Mouse (Mus musculus) layer of hippocampus, adult 11-12 months (tissue): ENCODE data around the gene B4gat1.
"Not testable (repeated sequence)": the region's sequence is repeated elsewhere in the genome, so short reads cannot be mapped to it uniquely, and the experiment has no call there.

Source experiments
- DNase-seq: peaks from one replicate; pipeline ENCODE4 v3.0.0; 2022; ENCODE audit warnings: low spot score

B4gat1 gene

DNA sequence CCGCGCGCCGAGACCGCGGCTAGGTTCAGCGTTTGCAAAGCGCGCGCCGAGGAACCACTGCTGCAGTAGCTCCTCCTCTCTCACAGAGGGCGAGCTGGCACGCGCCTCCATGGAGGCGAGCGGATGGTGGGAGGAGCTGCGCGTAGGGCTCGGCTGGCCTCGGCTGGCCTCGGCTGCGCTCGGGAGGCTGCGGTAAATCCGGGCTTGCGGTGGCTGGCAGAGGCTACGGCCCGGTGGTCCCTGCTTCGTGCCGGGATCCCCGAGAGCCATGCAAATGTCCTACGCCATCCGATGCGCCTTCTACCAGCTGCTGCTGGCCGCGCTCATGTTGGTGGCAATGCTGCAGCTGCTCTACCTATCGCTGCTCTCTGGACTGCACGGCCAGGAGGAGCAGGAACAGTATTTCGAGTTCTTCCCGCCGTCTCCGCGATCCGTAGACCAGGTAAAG, at the start of gene B4gat1, which contains the start of gene AC124502.3:
B4gat1 (plus strand) TSS at position 118 of the 448 bp plus-strand sequence.
AC124502.3 (plus strand) TSS at position 183 of the 448 bp plus-strand sequence.
- peak; percentile 89 for DNase-seq

DNA sequence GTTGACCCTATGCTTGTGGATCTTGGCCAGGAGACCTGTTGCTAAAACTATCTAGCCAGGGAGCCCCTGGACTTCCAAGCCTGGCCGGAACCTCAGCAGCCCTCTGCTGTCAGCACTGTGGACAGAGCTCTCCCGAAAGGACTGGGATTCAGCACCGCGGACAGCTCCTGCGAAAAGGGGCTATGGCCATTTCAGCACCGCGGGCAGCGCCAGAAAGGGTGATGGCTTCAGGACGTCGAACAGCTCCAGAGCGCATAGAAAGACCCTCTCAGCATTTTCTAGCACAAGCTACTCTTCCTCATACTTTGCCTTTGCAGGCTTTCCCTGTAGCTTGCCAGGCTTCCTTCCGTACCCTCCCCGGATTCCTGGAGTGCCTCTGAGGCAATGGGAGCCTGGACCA, 49.6 kb upstream of the B4gat1 start:
- peak; percentile 72 for DNase-seq

DNA sequence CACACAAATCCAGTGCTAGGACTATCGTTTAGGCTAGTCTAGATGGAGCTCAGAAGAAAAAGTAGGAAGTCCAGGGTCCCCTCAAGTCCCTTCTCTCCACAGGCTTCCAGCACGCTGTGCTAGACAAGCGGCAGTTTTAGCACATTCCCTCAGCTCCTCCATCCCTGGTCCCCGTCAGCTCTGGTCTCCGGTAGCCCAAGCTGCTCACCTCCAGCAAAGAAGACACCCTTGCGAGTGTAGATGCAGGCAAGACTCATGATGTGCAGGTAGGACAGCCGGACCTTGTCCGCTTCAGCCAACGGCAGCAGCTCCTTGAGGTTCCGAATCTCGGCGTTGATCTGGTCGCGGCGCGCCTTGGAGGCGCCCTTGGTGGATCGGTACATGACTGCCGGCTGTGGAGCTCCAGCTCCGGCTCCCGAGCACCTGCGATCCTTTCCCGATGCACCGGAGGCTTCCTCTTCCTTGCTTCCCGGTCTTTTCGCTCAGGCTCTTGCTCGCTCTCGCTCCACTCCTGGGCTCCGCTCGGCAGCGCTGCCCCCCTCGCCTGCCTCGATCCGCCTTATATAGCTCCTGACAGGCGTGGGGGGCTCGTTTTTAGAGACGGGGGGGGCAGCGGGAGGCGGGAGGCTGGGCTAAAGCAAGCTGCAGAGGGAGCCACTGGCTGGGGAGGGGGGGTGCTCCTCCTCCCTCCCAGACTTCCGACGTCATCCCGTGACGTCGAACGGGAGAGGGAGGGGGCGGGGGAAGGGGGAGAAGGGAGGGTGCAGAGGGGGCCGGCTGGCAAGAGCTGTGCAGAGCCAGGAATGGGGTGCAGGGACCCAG, 49.0 kb upstream of the B4gat1 start:
- DNase-seq = peak; percentile 72

DNA sequence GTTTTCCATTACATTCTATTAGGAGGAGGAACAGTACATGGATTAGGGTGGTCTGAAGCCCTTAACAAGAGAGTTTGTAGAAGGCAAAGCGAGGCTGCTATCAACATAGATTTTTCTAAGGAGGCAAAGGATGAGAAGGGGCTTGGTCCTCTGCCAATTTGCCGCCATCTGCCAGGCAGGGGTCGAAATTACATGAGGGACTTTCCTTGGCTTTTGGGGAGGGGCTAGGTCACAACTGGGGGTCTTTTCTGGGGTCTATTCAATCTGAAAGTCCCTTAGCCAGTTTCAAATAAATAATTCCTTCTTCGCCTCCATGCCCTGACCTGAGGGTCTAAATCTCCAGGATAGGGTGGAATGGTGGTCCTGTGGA, 48.4 kb upstream of the B4gat1 start, which contains the start of gene Npas4:
Npas4 (minus strand) TSS at position 61 of the 370 bp plus-strand sequence.
- DNase-seq = no peak

DNA sequence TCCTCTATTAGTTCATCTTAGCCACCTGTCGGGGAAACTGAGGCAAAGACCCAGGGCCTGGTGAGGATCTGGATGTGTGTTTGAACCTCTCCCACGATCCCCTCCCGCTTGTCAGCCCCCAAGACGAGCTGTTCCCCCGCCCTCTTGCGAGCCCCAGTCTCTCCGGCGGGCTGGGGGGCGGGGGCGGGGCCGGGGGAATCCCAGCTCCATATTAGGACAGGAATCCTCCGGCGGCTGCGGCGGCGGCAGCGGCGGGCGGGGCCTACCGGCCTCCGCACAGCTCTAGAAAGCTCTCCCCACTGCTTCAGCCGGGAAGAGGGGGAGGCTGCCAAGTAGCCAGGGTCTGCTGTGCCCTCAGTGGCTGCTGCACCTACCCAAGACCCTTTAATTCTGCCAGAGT, 47.9 kb upstream of the B4gat1 start:
- no peak for DNase-seq

DNA sequence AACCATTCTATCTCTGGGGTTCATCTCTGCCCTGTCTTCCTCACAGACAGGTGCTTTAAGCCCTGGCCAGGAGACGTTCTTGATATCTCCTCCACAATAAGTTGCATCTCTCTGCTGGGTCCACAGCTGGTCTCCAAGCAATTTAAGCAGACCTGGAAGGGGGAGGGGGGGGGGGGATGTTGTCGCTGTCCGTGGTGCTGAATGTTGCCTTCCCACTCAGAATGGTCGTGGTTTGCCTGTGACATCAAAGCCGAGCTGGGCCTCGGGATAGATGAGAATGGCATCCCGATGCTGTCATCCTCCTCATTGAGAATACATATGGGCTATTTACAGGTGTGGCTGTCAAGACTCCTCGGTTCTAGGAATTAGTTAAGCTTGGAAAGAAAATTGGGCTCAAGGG, 46.3 kb upstream of the B4gat1 start:
- no peak for DNase-seq

DNA sequence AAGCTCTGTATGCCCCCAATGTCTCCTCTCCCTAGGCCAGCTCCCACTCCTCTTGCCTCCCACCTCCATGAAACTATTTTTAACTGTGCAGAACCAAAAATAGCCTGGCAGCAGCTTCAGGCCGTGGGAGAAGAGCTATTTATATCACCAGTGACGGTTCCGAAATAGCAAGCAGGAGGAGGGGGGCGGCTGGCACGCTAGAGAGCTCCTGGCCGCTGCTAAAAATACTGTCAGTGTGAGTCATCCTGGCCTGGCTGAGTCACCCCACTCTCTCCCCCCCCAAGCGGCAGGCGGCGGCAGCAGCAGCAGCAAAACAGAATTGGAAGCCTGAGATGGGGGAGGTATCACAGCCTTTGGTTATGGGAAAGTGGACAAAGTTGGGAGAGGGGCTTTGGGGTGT, 45.7 kb upstream of the B4gat1 start:
- DNase-seq = peak; percentile 87

DNA sequence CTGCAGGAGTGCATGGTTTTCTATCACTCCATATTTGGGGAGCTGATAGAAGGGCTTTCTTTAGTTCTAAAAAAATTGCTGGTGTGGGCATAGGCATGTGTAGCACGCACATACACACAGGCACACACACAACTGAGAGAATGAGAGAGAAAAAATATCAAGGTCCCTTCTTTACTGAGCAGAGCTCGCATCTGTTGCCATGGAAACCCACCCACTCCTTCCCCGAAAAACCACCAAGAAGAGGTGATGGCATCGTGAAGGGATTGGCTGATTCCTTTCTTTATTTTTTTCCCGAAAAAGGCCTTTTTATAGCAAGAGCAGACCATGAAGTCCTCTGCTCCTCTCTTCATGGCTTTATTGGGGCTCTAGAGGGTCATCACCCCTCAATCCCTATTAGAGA, 44.6 kb upstream of the B4gat1 start:
- peak; percentile 84 for DNase-seq

DNA sequence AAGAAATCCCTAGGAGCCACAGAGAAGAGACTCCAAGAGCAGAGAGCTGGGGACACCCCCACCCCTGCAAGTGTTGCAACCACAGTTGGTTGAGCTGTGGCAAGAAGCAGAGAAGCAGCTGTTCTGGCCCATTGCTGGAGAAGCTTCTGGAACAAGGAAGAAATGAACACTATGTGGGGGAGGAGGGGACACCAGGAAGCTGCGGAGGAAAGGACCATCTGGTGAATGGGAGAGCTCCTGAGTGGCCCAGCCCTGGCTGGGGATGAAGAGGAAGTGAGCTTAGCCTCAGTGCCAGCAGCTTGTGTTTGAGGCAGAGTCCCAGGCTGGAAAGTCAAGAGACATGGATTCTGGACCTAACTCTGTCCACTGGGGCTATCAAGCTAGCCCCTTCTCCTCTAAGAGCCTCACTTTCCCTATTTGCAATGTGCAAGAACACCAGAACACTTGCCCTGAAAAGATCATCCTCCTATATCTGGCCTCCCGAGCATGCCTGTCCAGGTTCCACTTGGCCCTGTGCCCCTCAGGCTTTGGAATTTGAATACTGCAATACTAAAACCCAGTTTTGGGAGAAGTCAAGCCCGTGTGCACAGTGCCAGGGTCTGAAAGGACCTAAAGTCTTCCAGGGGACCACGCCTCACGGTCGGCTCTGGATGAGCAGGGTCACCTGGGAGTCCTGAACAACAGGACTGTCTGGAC, 39.0 kb upstream of the B4gat1 start:
- DNase-seq = peak; percentile 71

DNA sequence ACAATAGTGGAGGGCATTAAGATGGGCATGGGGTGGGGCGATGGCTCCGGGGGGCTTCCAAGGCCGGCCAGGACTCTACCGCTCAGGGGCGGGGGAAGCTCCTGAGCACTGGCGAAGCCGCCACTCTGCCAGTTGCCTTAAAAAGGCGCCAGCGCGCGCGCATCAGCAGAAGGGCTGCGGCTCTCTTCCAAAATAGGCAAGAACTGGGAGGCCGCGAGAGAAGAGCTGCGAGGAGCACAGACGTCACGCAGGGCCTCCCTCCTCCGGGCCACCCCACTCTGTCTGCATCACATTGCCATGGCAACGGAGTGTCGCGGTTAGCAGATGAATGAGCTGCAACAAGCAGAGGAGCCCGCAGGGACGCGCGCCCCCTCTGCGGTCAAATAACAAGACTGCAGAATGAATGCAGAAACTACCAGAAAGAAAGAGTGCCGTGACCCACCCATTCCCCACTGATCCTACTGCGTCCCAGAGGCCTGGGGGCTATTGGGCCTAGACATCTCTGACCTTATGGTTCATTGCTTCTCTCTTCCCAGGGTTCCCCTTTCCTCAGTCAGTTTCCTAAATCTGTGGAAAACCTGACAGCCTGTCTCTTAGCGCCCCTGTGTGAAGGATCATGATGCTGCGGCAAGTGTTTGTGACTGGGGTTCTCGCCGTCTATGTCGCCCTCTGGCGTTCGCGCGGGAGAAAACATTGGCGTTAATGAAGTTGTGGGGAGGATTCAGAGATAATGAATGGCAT, 36.8 kb upstream of the B4gat1 start:
- peak; percentile 94 for DNase-seq

DNA sequence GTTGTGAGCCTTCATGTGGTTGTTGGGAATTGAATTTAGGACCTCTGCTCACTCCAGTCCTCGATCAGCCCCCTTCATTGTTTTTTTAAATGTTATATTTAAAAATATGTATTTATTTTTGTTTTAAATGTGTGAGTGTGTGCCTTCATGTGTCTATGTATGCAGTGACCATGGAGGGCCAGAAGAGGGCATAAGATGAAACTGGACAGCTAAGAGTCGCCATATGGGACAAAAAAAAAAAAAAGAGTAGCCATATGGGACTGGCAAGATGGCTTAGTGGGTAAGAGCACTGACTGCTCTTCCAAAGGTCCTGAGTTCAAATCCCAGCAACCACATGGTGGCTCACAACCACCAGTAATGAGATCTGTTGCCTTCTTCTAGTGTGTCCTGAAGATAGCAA, 35.0 kb upstream of the B4gat1 start:
- DNase-seq = not testable (repeated sequence)

DNA sequence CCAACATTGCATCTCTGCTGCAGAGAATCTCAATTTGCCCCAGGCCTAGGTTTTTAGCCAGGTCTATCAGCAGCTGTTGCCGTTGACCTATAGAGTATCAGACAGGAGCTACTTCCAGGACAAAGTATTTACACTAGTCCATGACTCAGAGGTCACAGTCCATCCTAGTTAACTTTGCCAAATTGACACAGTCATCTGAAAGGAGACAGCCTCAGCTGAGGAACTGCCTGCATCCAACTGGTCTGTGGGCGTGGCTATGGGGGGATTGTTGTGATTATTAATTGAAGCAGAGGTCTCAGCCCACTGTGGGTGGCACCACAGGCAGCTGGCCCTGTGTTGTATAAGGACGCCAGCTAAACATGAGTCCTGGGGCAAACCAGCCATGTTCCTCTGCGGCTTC, 33.7 kb upstream of the B4gat1 start:
- no peak for DNase-seq

DNA sequence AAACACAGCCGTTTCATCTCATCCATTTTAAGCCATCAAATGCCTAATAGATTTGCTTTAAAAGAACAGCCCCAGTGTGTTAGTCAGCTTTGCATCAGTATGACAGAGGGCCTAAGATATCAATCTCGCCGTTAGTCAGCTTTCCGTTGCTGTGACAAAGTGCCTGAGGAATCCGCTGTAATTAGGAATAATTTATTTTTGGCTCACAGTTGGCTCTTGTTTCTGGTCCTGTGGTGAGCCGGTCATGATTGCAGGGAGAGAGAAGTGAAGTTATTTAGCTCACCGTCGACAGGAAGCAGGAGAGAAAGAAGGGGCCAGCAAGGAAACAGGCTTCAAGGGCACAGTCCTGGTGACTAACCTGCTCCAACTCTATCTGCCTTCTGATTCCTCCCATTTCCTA, 25.5 kb upstream of the B4gat1 start:
- DNase-seq = no peak

DNA sequence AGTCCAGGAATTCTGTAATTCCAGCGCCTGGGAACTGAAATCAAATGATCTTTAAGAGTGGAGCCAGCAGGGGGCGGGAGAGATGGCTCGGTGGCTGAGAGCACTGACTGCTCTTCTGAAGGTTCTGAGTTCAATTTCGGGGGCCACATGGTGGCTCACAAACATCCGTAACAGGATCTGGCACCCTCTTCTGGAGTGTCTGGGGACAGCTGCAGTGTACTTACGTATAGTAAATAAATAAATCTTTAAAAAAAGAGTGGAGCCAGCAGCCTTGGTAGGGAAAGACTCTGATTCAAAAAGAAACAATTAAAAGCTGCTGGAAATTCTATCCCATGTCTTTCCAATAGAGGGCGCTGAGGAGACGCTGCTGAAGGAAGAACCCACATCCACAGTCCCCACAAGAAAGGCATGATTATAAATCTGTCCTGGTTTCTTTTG, 23.6 kb upstream of the B4gat1 start:
- DNase-seq = no peak

DNA sequence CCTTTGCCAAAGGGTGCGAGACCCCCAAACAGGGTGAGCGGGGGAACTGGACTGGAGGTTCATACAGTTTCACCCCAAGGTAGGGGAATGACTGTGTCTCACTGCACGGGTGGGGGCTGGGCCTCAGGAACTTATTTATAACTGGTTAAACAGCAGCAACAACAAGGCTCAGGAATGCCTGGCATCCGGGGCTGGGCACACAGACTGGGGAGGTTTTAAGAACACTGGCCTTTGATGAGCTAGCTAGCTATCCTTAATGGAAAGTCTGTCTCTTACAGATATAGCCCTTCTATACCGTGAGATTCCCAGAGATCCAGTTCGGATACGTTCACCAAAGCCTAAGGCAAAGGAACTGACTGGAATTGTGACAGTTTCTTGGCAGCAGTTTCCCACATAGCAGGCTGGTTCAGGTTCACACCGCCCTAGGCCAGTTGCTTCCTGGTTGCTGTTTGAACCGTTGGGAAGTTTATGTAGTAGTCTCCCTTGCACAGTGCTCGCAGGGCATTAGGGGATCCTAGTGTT, 22.3 kb upstream of the B4gat1 start:
- no peak for DNase-seq

DNA sequence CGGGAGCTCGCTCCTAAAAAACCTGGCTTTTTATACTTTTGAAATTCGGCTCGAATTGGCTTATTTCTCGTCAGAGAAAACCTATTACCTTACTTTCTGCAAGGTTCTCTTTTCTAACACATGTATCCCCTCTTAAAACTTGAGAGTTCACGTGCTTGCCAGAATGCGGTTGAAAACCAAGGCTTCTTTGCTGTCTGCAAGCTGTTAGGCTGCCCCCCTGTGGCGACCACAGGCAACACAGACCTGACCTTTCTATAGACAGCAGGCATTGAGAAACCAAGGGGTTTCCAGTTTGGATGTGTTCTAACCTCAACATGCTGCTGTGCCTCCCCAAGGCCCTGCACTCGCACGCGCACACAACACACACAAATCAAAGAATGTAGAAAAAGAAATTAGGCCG, 21.8 kb upstream of the B4gat1 start:
- no peak for DNase-seq

DNA sequence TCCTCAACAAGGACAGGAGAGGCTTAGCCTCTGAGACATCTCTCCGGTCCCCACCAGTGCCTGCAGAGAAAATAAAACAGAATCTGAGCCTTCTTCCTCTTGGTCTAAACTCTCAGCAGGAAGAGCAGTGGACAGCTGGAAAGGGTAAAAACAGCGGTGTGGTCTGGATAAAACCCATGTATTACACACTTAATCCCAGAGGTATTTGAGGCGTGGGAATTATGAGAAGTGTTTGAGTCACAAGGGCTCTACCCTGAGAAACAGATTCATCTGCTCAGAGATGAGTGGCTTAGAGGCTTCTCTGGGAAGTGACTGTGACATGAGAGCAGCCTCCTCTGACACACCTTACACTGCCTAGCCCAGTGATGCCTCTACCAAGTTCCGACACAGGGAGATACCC, 21.0 kb upstream of the B4gat1 start:
- no peak for DNase-seq

DNA sequence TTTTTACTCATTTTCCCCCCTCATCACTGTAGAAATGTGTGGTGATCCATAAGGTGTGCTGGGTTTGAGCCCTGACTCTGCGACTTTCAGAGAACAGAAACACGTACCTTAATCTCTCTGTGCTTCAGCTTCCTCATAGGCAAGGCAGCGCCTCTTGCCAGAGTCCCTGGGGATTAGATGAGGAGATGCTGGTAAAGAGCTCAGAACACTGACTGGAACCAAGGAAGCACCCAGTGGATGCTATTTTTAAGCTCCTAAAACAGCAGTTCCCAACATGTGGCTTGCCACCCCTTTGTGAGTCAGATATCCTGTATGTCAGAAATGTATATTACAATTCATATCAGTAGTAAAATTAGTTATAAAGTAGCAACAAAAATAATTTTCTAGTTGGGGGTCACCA, 20.4 kb upstream of the B4gat1 start:
- no peak for DNase-seq

DNA sequence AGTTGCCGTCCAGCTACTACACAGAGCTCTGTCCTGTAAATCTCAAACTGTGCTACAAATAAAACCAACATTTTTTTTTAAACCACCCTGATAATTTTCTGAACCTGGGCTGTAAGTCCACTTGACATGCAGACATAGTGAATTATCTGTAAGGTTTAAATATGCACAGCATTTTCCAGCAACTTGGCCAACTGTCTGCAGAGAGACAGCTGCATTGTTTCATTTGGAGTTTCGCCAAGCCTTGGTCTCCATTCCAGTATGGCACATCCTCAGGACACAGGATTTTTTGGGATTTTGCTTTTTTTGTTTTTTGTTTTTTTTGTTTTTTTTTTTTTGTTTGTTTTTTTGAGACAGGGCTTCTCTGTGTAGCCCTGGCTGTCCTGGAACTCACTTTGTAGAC, 17.2 kb upstream of the B4gat1 start:
- DNase-seq = no peak

DNA sequence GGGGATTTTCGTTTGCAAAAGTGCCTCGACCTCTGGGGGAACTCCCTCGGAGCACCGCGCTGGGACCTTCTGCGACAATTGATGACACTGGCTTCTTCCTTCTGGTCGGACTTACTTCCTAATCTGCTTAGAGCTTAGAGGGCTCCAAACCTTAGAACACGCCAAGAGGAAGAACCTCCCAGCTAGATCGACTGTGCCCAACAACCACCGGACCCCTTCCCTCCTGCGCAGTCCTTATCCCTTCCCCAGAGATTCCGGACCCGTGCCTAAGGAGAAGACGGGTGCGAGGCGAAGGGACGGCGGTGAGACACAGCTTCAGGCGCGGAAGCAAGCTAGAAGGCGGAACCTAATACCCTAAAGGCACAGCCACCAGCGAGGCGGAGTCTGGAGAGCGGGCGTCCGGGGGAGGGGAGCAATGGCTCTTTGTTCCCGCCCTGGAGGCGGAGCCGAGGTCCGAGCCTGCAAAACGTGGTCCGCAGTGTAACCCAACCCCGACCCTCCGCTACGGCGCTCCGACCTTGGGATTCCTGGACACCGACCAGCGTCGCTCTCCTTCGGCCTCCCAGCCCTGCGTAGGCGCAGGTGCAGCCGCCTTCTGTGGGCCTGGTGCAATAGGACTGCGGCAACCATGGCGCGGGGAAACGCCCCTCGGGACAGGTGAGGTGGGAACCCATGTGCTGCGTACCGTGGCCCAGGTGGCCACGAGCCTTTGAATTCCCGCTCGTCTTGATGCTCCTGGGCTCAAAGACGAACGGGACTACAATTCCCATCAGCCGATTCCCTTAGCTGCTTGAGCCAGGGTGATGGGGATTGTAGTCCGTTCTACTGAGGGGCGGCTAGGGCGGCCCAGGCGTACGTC, 14.8 kb upstream of the B4gat1 start, which contains the start of gene Slc29a2:
Slc29a2 (plus strand) TSS at position 240 of the 859 bp plus-strand sequence.
- DNase-seq = peak; percentile 89

DNA sequence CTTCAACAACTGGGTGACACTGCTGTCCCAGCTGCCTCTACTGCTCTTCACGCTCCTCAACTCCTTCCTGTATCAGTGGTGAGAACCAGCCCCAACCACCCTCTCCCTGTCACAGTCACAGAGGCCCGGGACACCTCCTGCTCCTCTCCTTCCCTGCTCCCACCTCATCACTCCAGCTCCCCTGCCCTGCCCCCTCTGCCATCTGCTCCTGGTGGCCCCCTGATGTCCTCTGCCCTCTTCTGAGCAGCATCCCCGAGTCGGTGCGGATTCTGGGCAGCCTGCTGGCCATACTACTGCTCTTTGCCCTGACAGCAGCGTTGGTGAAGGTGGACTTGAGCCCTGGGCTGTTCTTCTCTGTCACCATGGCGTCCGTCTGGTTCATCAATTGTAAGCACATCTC, 12.5 kb upstream of the B4gat1 start:
- DNase-seq = no peak
